28 mouse cellular contexts compared by ENCODE assay signal in genomic region chr9:66730556-66730955, GRCm38 (mm10). TPM values are rescaled to one million over a fixed set of nuclear protein-coding genes. Genes with fewer than 3 reads are reported as not detected.
DNase-seq lines count a peak whose midpoint lies in the region; ATAC-seq and TF ChIP-seq lines count a peak whose summit lies in the region.
"Had no signal": no experiment of that assay in that cellular context is flagged by ENCODE, and none has a peak within 500 bp of the region (broad histone marks: within the 10 kb centered on the region; RNA-seq: fewer than 3 reads in every experiment).

No protein-coding gene starts in this region.

- no peak for ATAC-seq in limb, embryonic 14.5 days (ENCODE audit: low FRiP score, low read depth)
- ATAC-seq in embryonic facial prominence, embryonic 15.5 days (ENCODE audit: insufficient number of reproducible peaks, low FRiP score, low TSS enrichment, low read depth), result no peak
- ATAC-seq in stomach, embryonic 16.5 days (ENCODE audit: insufficient read depth, low FRiP score), result no peak
- ATAC-seq: forebrain, embryonic 16.5 days; Patski had no signal

- peaks cover 31% of the 10 kb centered on the region; the same call in 1 of the 2 replicates for H3K4me1 ChIP-seq in kidney, adult 2 months (ENCODE audit: control insufficient read depth, insufficient read depth, low read length)
- peaks cover 18% of the 10 kb centered on the region for H3K4me1 ChIP-seq in limb, embryonic 14.5 days (ENCODE audit: control insufficient read depth, insufficient read depth, low read length)
- peaks cover 27% of the 10 kb centered on the region for H3K4me1 ChIP-seq in limb, embryonic 10.5 days
- peaks cover 33% of the 10 kb centered on the region for H3K4me1 ChIP-seq in embryonic facial prominence, embryonic 15.5 days
- peaks cover 12% of the 10 kb centered on the region for H3K4me1 ChIP-seq in stomach, embryonic 16.5 days (ENCODE audit: control insufficient read depth, insufficient read depth, low read length)

- DNase-seq in kidney, adult 2 months, result no peak
- DNase-seq in kidney, adult 8-10 months, result no peak
- peak; percentile 58 for DNase-seq in limb, embryonic 14.5 days (ENCODE audit: low spot score)
- no peak for DNase-seq in limb, embryonic 10.5 days (ENCODE audit: low spot score)
- DNase-seq in heart, adult 8-10 months (ENCODE audit: low spot score), result no peak
- no peak for DNase-seq in thymus, postnatal 36 days
- DNase-seq: adrenal gland, adult 8-10 months; adrenal gland, postnatal 25 days; B cell, adult 2 months; cerebellum, adult 11-12 months; cerebellum, adult 8-10 months; cerebellum, postnatal 36 days; embryo, embryonic 11 days; gastrocnemius, postnatal 10 days; gastrocnemius, postnatal 36 days; heart, adult 2 months had no signal

- H3K27me3 ChIP-seq in kidney, adult 2 months (replicated peaks; ENCODE audit: control insufficient read depth, insufficient read depth, low read length), result no peaks in the 10 kb centered on the region
- H3K27me3 ChIP-seq in limb, embryonic 14.5 days (ENCODE audit: control insufficient read depth, insufficient read depth, low read length), result no peaks in the 10 kb centered on the region
- H3K27me3 ChIP-seq in limb, embryonic 10.5 days (ENCODE audit: low read depth, poor library complexity, severe bottlenecking), result no peaks in the 10 kb centered on the region
- H3K27me3 ChIP-seq in embryonic facial prominence, embryonic 15.5 days, result no peaks in the 10 kb centered on the region
- H3K27me3 ChIP-seq in stomach, embryonic 16.5 days (ENCODE audit: control insufficient read depth, insufficient read depth, low read length), result no peaks in the 10 kb centered on the region
- H3K27me3 ChIP-seq: CH12.LX; forebrain, embryonic 12.5 days; hindbrain, embryonic 12.5 days; hindbrain, embryonic 15.5 days; Patski had no signal

- WGBS in kidney, adult 2 months, result 36% methylated on average over 3 of the region's 3 CpGs
- whole genome bisulfite sequencing in limb, embryonic 14.5 days, result 67% methylated on average over 3 of the region's 3 CpGs
- WGBS in limb, embryonic 10.5 days, result 72% methylated on average over 3 of the region's 3 CpGs
- 38% methylated on average over 3 of the region's 3 CpGs for WGBS in embryonic facial prominence, embryonic 15.5 days
- WGBS in stomach, embryonic 16.5 days, result 51% methylated on average over 3 of the region's 3 CpGs

- H3K4me3 ChIP-seq in kidney, adult 2 months (ENCODE audit: insufficient read depth, low read depth, low read length), result no peak overlapping the region
- H3K4me3 ChIP-seq in limb, embryonic 14.5 days (replicated peaks; ENCODE audit: low read length), result no peak overlapping the region
- no peak overlapping the region for H3K4me3 ChIP-seq in limb, embryonic 10.5 days
- no peak overlapping the region for H3K4me3 ChIP-seq in embryonic facial prominence, embryonic 15.5 days (replicated peaks)
- no peak overlapping the region for H3K4me3 ChIP-seq in stomach, embryonic 16.5 days (replicated peaks; ENCODE audit: low read length)
- H3K4me3 ChIP-seq: erythroblast, embryonic 14.5 days; forebrain, embryonic 12.5 days; heart, adult 2 months; hindbrain, embryonic 12.5 days; hindbrain, embryonic 15.5 days had no signal

- H3K9me3 ChIP-seq in limb, embryonic 14.5 days (ENCODE audit: control insufficient read depth, low read length), result no peaks in the 10 kb centered on the region
- H3K9me3 ChIP-seq in limb, embryonic 10.5 days (replicated peaks), result no peaks in the 10 kb centered on the region
- H3K9me3 ChIP-seq in embryonic facial prominence, embryonic 15.5 days (replicated peaks), result no peaks in the 10 kb centered on the region
- no peaks in the 10 kb centered on the region for H3K9me3 ChIP-seq in stomach, embryonic 16.5 days (replicated peaks; ENCODE audit: control insufficient read depth, low read length)
- H3K9me3 ChIP-seq: forebrain, embryonic 12.5 days; G1E; hindbrain, embryonic 12.5 days; hindbrain, embryonic 15.5 days had no signal

- H3K27ac ChIP-seq in kidney, adult 2 months (ENCODE audit: insufficient read depth, low read depth, low read length), result peak overlapping the region; percentile 14; the same call in 1 of the 2 replicates
- H3K27ac ChIP-seq in limb, embryonic 14.5 days (replicated peaks; ENCODE audit: low read depth, low read length), result no peak overlapping the region
- no peak overlapping the region for H3K27ac ChIP-seq in limb, embryonic 10.5 days
- peak overlapping the region; percentile 72 for H3K27ac ChIP-seq in embryonic facial prominence, embryonic 15.5 days (replicated peaks)
- H3K27ac ChIP-seq in stomach, embryonic 16.5 days (ENCODE audit: low read length), result peak overlapping the region; percentile 73; the same call in 1 of the 2 replicates
- H3K27ac ChIP-seq: forebrain, embryonic 12.5 days; heart, adult 2 months; hindbrain, embryonic 12.5 days; hindbrain, embryonic 15.5 days had no signal

- H3K36me3 ChIP-seq in kidney, adult 2 months (ENCODE audit: control insufficient read depth, insufficient read depth, low read length), result no peaks in the 10 kb centered on the region
- no peaks in the 10 kb centered on the region for H3K36me3 ChIP-seq in limb, embryonic 14.5 days (ENCODE audit: control insufficient read depth, insufficient read depth, low read length)
- no peaks in the 10 kb centered on the region for H3K36me3 ChIP-seq in limb, embryonic 10.5 days
- no peaks in the 10 kb centered on the region for H3K36me3 ChIP-seq in embryonic facial prominence, embryonic 15.5 days
- H3K36me3 ChIP-seq in stomach, embryonic 16.5 days (ENCODE audit: control insufficient read depth, insufficient read depth, low read length), result no peaks in the 10 kb centered on the region
- H3K36me3 ChIP-seq: forebrain, embryonic 12.5 days; G1E; hindbrain, embryonic 12.5 days; hindbrain, embryonic 15.5 days had no signal

- no peak overlapping the region for H3K4me2 ChIP-seq in limb, embryonic 14.5 days (replicated peaks; ENCODE audit: low read depth, low read length, severe bottlenecking)
- H3K4me2 ChIP-seq in embryonic facial prominence, embryonic 15.5 days (replicated peaks), result no peak overlapping the region
- no peak overlapping the region for H3K4me2 ChIP-seq in stomach, embryonic 16.5 days (ENCODE audit: low read depth, low read length)
- H3K4me2 ChIP-seq: forebrain, embryonic 12.5 days; heart, embryonic 11.5 days; hindbrain, embryonic 12.5 days; hindbrain, embryonic 15.5 days had no signal

- TF ChIP-seq CTCF in kidney, adult 2 months (conservative IDR thresholded peaks at IDR 0.05; ENCODE audit: insufficient read depth, insufficient read length, low read depth, low read length), result no peak

- no peak overlapping the region for H3K9ac ChIP-seq in limb, embryonic 14.5 days (ENCODE audit: low read depth, low read length, severe bottlenecking)
- no peak overlapping the region for H3K9ac ChIP-seq in embryonic facial prominence, embryonic 15.5 days
- H3K9ac ChIP-seq in stomach, embryonic 16.5 days (ENCODE audit: low read length), result no peak overlapping the region
- H3K9ac ChIP-seq: forebrain, embryonic 12.5 days; hindbrain, embryonic 12.5 days; hindbrain, embryonic 15.5 days had no signal

- TF ChIP-seq POLR2A in kidney, adult 2 months (IDR thresholded peaks at IDR 0.05; ENCODE audit: low read depth, low read length), result no peak
- no peak for TF ChIP-seq POLR2A in limb, embryonic 14.5 days (IDR thresholded peaks at IDR 0.05; ENCODE audit: borderline replicate concordance, extremely low read depth, insufficient read depth, insufficient read length)

RNA-seq across cellular contexts. Expression of gene Car12, which starts 17.1 kb away (rescaled TPM):
- 295 and 328 TPM in 2 replicates for polyA plus RNA-seq in kidney, adult 2 months (2012; rRNA removed)
- 36.5 and 40.0 TPM in 2 replicates for polyA plus RNA-seq in limb, embryonic 14.5 days (2012; rRNA removed)
- polyA plus RNA-seq in limb, embryonic 14.5 days (2014; fragmentation: Nextera tagmentation; extraction: Ambion mirVana), result 15.8 and 17.8 TPM in 2 replicates
- 4.3 and 5.2 TPM in 2 replicates for polyA plus RNA-seq in limb, embryonic 10.5 days (2016; fragmentation: Nextera tagmentation; extraction: Ambion mirVana)
- 26.0 and 26.3 TPM in 2 replicates for polyA plus RNA-seq in embryonic facial prominence, embryonic 15.5 days (2015; fragmentation: Nextera tagmentation; extraction: Ambion mirVana)
- 19.3 and 25.5 TPM in 2 replicates for polyA plus RNA-seq in stomach, embryonic 16.5 days (2015; fragmentation: Nextera tagmentation; extraction: Ambion mirVana)
- total RNA-seq in heart, adult 8-10 months (2022), result not detected
- total RNA-seq: heart, adult 2 months; heart, postnatal 25 days had no signal
- polyA plus RNA-seq: erythroblast, embryonic 14.5 days; G1E; heart, adult 2 months had no signal

Comparison
In these comparisons a context has a peak if more than half of its experiments do, and no peak if none do; other contexts are left out.
1. H3K27ac ChIP-seq: peak in kidney, adult 2 months (single experiment), embryonic facial prominence, embryonic 15.5 days (single experiment) and stomach, embryonic 16.5 days (single experiment); none in limb, embryonic 14.5 days (single experiment) and limb, embryonic 10.5 days (single experiment).